Mouse (Mus musculus) hindbrain, embryonic 14.5 days (tissue): ENCODE measurements around the gene a. TPM values are rescaled to one million over a fixed set of nuclear protein-coding genes. Genes with fewer than 3 reads are reported as not detected.

ENCODE experiments used
- ATAC-seq: fragments of 200-750 bp; cut with Nextera tagmentation; 2 replicates; pipeline ENCODE4 v1.8.0; 2017; ENCODE audit warnings: moderate number of reproducible peaks, mild to moderate bottlenecking, moderate TSS enrichment, moderate library complexity; ENCODE audit not compliant: low FRiP score
- DNase-seq: peaks from one replicate; pipeline ENCODE4 v3.0.0-alpha.2; 2015; ENCODE audit warnings: low spot score
- H3K27ac ChIP-seq: fragments of 300-500 bp; sonication (generic); 2 replicates; pipeline ENCODE4 v1.5.1; 2014; ENCODE audit warnings: mild to moderate bottlenecking, moderate library complexity
- H3K27me3 ChIP-seq: fragments of 300-500 bp; sonication (generic); 2 replicates; pipeline ENCODE4 v1.6.1; 2014; ENCODE audit warnings: mild to moderate bottlenecking, low read length, mixed read lengths; ENCODE audit not compliant: control insufficient read depth, insufficient read depth
- H3K36me3 ChIP-seq: fragments of 300-500 bp; sonication (generic); replicated peaks from 2 replicates; pipeline ENCODE4 v1.6.1; 2014; ENCODE audit not compliant: control insufficient read depth, insufficient read depth
- H3K4me1 ChIP-seq: fragments of 300-500 bp; sonication (generic); replicated peaks from 2 replicates; pipeline ENCODE4 v1.6.1; 2014; ENCODE audit warnings: antibody characterized with exemption, low read length, mixed read lengths; ENCODE audit not compliant: control insufficient read depth, insufficient read depth
- H3K4me2 ChIP-seq: fragments of 300-500 bp; sonication (generic); replicated peaks from 2 replicates; pipeline ENCODE4 v1.6.1; 2014; ENCODE audit warnings: mild to moderate bottlenecking, moderate library complexity
- H3K4me3 ChIP-seq: fragments of 300-500 bp; sonication (generic); replicated peaks from 2 replicates; pipeline ENCODE4 v1.5.1; 2014; ENCODE audit warnings: mild to moderate bottlenecking, low read length
- H3K9ac ChIP-seq: fragments of 300-500 bp; sonication (generic); 2 replicates; pipeline ENCODE4 v1.6.1; 2014
- H3K9me3 ChIP-seq: fragments of 300-500 bp; sonication (generic); 2 replicates; pipeline ENCODE4 v1.6.1; 2016; ENCODE audit warnings: low read length; ENCODE audit not compliant: control insufficient read depth
- WGBS: fragments of 180-500 bp; shearing (Covaris S2); extraction: QIAGEN DNeasy Blood & Tissue Kit; methylation state at CpG from one replicate; pipeline ENCODE4 v1.1.7; 2014; 5-methylcytosine and 5-hydroxymethylcytosine counted together
- polyA plus RNA-seq: library from polyadenylated mRNA; unstranded; fragments of >200 nt; fragmentation: Nextera tagmentation; extraction: Ambion mirVana; gene quantifications from 2 replicates; pipeline ENCODE4 v1.2.1, GENCODE M21; 2014

Gene a
- polyA plus RNA-seq, 1 experiment from 2014 or later = 1.3 TPM

DNA sequence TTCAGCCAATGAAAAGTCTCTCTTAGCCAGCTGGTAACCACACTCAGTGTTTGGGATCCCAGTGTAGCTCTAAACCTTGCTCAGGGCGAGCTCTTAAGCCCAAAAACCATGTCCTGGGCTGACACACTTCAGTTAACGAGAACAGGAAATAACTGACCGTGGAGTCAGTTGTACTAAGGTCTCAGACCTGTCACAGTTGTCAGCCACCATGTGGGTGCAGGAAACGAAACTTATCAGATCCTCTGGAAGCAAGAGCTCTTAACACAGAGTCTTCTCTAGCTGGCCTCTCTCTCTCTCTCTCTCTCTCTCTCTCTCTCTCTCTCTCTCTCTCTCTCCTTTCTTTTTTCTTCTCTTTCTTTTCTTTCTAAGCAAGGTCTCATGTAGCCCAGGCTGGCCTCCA, 302.2 kb downstream of the a start:
- no peaks in the 10 kb centered on the region for H3K4me1 ChIP-seq
- H3K36me3 ChIP-seq = no peaks in the 10 kb centered on the region
- H3K27ac ChIP-seq = no peak overlapping the region
- no peak for ATAC-seq
- no peaks in the 10 kb centered on the region for H3K9me3 ChIP-seq
- no peak overlapping the region for H3K4me2 ChIP-seq
- H3K9ac ChIP-seq = no peak overlapping the region
- no peaks in the 10 kb centered on the region for H3K27me3 ChIP-seq
- WGBS = 76% methylated on average over 4 of the region's 4 CpGs
- no peak for DNase-seq
- no peak overlapping the region for H3K4me3 ChIP-seq

DNA sequence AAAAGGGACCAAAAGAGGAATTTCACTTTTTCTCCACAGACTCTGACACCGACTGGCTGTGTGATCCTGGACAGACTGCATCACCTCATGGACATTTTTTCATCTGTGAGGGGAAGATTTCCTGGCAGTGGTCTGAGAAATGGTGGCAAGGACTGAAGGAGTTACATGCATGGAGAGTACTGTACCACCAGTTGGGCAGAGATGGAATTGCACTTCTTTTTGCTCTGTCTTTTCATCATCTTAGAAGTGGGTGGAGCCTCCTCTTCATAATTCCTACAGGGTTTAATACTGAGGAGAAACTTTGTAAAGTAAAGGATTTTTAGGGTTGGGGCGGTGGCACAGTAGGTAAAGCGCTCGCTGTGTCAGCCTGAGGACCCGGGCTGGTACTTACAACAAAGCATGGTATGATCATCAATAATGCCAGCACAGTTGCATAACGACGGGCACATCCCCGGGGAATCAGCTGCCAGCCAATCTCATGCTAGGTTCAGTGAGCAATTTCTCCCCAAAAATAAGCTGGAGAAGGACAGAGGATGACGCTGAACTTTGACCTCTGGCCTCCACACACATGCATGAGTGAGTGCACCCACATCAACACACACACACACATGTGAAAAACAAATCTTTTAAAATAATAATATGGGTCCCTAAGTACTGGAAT, 307.6 kb downstream of the a start:
- Histone ChIP-seq H3K4me1 (no peaks in the 10 kb centered on the region), H3K27ac (no peak overlapping the region), H3K4me2 (no peak overlapping the region), H3K9ac (no peak overlapping the region), H3K4me3 (no peak overlapping the region), H3K36me3 (no peaks in the 10 kb centered on the region), H3K9me3 (no peaks in the 10 kb centered on the region), H3K27me3 (no peaks in the 10 kb centered on the region)
- DNase-seq (no peak), ATAC-seq (no peak)
- 82% methylated on average over 9 of the region's 9 CpGs for WGBS

GRCm38 (mm10) chr2:155099421-155099820, 308.2 kb downstream of the a start:
- no peaks in the 10 kb centered on the region for H3K27me3 ChIP-seq
- H3K4me1 ChIP-seq = no peaks in the 10 kb centered on the region
- no peaks in the 10 kb centered on the region for H3K9me3 ChIP-seq
- no peak overlapping the region for H3K4me2 ChIP-seq
- no peak overlapping the region for H3K27ac ChIP-seq
- 69% methylated on average over 7 of the region's 7 CpGs for WGBS
- no peak overlapping the region for H3K9ac ChIP-seq
- no peak for DNase-seq
- no peak for ATAC-seq
- no peak overlapping the region for H3K4me3 ChIP-seq
- no peaks in the 10 kb centered on the region for H3K36me3 ChIP-seq

DNA sequence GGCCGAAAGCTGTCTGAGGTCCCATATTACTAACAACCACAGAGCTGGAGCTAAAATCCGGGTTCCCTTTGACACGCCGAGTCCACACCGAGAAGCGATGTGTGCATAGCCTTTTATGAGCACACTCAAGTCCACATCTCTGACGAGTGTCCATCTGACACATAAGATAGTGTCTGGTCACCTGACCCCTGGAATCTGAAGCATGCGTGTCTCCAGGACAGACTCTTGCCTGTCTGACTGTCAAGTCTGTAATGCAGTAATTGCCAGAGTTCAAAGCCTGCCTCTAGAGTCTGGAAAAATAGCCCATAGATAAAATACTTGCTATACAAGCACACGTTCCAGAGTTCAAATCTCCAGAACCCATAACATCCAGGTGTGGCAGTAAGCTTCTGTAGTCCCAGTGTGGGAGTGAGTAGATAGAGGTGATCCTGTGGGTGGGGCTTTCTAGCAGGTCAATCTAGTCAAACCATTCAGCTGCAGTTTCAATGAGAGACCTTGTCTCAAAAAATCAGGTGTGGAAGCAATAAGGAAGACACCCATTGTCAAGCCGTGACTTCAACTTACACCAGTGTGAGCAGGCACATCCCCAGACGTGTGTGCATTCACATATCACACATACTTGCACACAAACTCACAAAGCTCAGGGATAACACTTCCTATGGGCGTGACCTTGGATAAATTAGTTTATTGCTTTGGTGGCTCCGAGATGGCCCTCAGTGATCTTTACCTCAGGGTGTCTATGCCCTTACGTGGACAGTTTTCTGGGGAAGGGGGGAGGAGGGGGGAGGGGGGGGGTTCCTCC, 309.0 kb downstream of the a start:
- no peaks in the 10 kb centered on the region for H3K9me3 ChIP-seq
- H3K36me3 ChIP-seq = no peaks in the 10 kb centered on the region
- H3K4me1 ChIP-seq = no peaks in the 10 kb centered on the region
- no peak for ATAC-seq
- no peak overlapping the region for H3K4me3 ChIP-seq
- WGBS = 90% methylated on average over 14 of the region's 14 CpGs
- H3K4me2 ChIP-seq = no peak overlapping the region
- no peak overlapping the region for H3K9ac ChIP-seq
- H3K27ac ChIP-seq = no peak overlapping the region
- no peak for DNase-seq
- no peaks in the 10 kb centered on the region for H3K27me3 ChIP-seq

Other genes with a start within 250 kb of the a start
- gene 1700003F12Rik, start 244.3 kb upstream of the a start, polyA plus RNA-seq = 1.5 and 1.6 TPM in 2 replicates
- gene Actl10, start 239.6 kb upstream of the a start, polyA plus RNA-seq = 0.12 and 0.22 TPM in 2 replicates
- gene Necab3, start 232.5 kb upstream of the a start, polyA plus RNA-seq = 13.6 and 15.2 TPM in 2 replicates
- 2.2 and 2.4 TPM in 2 replicates for gene E2f1, start 221.5 kb upstream of the a start, polyA plus RNA-seq
- 17.3 and 18.5 TPM in 2 replicates for gene Pxmp4, start 187.7 kb upstream of the a start, polyA plus RNA-seq
- 2.0 and 2.4 TPM in 2 replicates for gene Zfp341, start 178.1 kb upstream of the a start, polyA plus RNA-seq
- gene 4930519P11Rik, start 178.0 kb upstream of the a start, polyA plus RNA-seq = 0.47 and 0.59 TPM in 2 replicates
- gene Chmp4b, start 139.7 kb upstream of the a start, polyA plus RNA-seq = 23.2 and 23.4 TPM in 2 replicates
- gene Gm14214, start 21.4 kb upstream of the a start, polyA plus RNA-seq = not detected in 2 replicates
- 36.2 and 41.0 TPM in 2 replicates for gene Raly, start 306 bp upstream of the a start, polyA plus RNA-seq
- gene Eif2s2, start 101.5 kb downstream of the a start, polyA plus RNA-seq = 72.7 and 74.2 TPM in 2 replicates
- gene Gm14226, start 226.9 kb downstream of the a start, polyA plus RNA-seq = 0.10 TPM in 1 of 2 replicates, not detected in the other